Mouse (Mus musculus) C2C12 (cell line): Measurements from ENCODE around the gene Snx29. TPM values are rescaled to one million over a fixed set of nuclear protein-coding genes. Genes with fewer than 3 reads are reported as not detected.

Experiments
- H3K27me3 ChIP-seq: one replicate; pipeline ENCODE4 v1.6.1; 2011; ENCODE audit not compliant: control insufficient read depth, insufficient read depth, insufficient read length
- H3K36me3 ChIP-seq: one replicate; pipeline ENCODE4 v1.6.1; 2011; ENCODE audit not compliant: control insufficient read depth, insufficient read depth
- H3K4me3 ChIP-seq: one replicate; pipeline ENCODE4 v1.5.1; 2011; ENCODE audit warnings: mild to moderate bottlenecking, control low read depth; ENCODE audit not compliant: poor library complexity, insufficient read depth, severe bottlenecking
- H3K79me2 ChIP-seq: one replicate; pipeline ENCODE4 v1.6.1; 2011; ENCODE audit not compliant: control insufficient read depth, insufficient read depth
- H3K79me3 ChIP-seq: one replicate; pipeline ENCODE4 v1.6.1; 2011; ENCODE audit warnings: low read depth, control low read depth
- H3ac ChIP-seq: one replicate; pipeline ENCODE3; 2011; ENCODE audit warnings: low read depth; ENCODE audit not compliant: control insufficient read depth, insufficient read length
- CEBPB ChIP-seq: IDR thresholded peaks from one replicate; pipeline ENCODE4 v1.6.1; 2011; ENCODE audit warnings: low read depth, mild to moderate bottlenecking, control low read depth, moderate library complexity
- CTCF ChIP-seq: IDR thresholded peaks from one replicate; pipeline ENCODE4 v1.5.1; 2011; ENCODE audit not compliant: control insufficient read depth, insufficient read depth, insufficient read length
- FOSL1 ChIP-seq: IDR thresholded peaks from one replicate; pipeline ENCODE4 v1.8.0; 2011; ENCODE audit warnings: mild to moderate bottlenecking, low read length; ENCODE audit not compliant: poor library complexity, insufficient read depth, severe bottlenecking
- MAX ChIP-seq: IDR thresholded peaks from one replicate; pipeline ENCODE4 v1.6.1; 2011; ENCODE audit warnings: mild to moderate bottlenecking, control low read depth
- MYOD1 ChIP-seq: IDR thresholded peaks from one replicate; pipeline ENCODE4 v1.6.1; 2011; ENCODE audit warnings: low read depth; ENCODE audit not compliant: control insufficient read depth, insufficient read length
- MYOG ChIP-seq: IDR thresholded peaks from one replicate; pipeline ENCODE4 v1.6.1; 2011; ENCODE audit not compliant: control insufficient read depth, insufficient read length; ENCODE audit errors: extremely low read depth
- USF1 ChIP-seq: IDR thresholded peaks from one replicate; pipeline ENCODE4 v1.6.1; 2011; ENCODE audit warnings: low read depth, mild to moderate bottlenecking, control low read depth, moderate library complexity
- polyA plus RNA-seq: library from polyadenylated mRNA; unstranded; fragments of >200 nt; fragmentation: generic; extraction: Trizol; gene quantifications from one replicate; pipeline ENCODE4 v1.2.1, GENCODE M21; 2012; ENCODE audit warnings: missing spikeins

Gene Snx29
- polyA plus RNA-seq, 1 experiment = 0.62 TPM

GRCm38 (mm10) chr16:11774321-11774720, 451.6 kb downstream of the Snx29 start:
- H3K4me3 ChIP-seq = no peak overlapping the region
- no peaks in the 10 kb centered on the region for H3K36me3 ChIP-seq
- no peaks in the 10 kb centered on the region for H3K79me2 ChIP-seq
- H3K79me3 ChIP-seq = no peaks in the 10 kb centered on the region
- no peak for TF ChIP-seq CTCF
- no peak for TF ChIP-seq USF1
- TF ChIP-seq MAX = no peak
- TF ChIP-seq MYOD1 = no peak
- TF ChIP-seq MYOG = no peak
- no peak for TF ChIP-seq FOSL1
- TF ChIP-seq CEBPB = no peak
- no peak overlapping the region for H3ac ChIP-seq
- H3K27me3 ChIP-seq = no peaks in the 10 kb centered on the region

GRCm38 (mm10) chr16:11776528-11776927, 453.8 kb downstream of the Snx29 start:
- Histone ChIP-seq H3K36me3 (no peaks in the 10 kb centered on the region), H3K4me3 (no peak overlapping the region), H3K79me2 (no peaks in the 10 kb centered on the region), H3K27me3 (no peaks in the 10 kb centered on the region), H3ac (no peak overlapping the region), H3K79me3 (no peaks in the 10 kb centered on the region)
- no peak for TF ChIP-seq MAX
- TF ChIP-seq CTCF = no peak
- no peak for TF ChIP-seq FOSL1
- no peak for TF ChIP-seq MYOG
- TF ChIP-seq USF1 = no peak
- TF ChIP-seq CEBPB = no peak

- no peak overlapping the region for H3ac ChIP-seq
- H3K27me3 ChIP-seq = no peaks in the 10 kb centered on the region
- TF ChIP-seq FOSL1 (no peak), USF1 (no peak), MAX (no peak), CEBPB (no peak), MYOG (no peak), MYOD1 (no peak), CTCF (no peak)
- no peaks in the 10 kb centered on the region for H3K36me3 ChIP-seq
- no peaks in the 10 kb centered on the region for H3K79me3 ChIP-seq
- H3K4me3 ChIP-seq = no peak overlapping the region
- no peaks in the 10 kb centered on the region for H3K79me2 ChIP-seq
Measured at GRCm38 (mm10) chr16:11778191-11778590, 455.5 kb downstream of the Snx29 start.

- Histone ChIP-seq H3K36me3 (no peaks in the 10 kb centered on the region), H3K79me3 (no peaks in the 10 kb centered on the region), H3K27me3 (no peaks in the 10 kb centered on the region), H3K4me3 (no peak overlapping the region), H3ac (no peak overlapping the region), H3K79me2 (no peaks in the 10 kb centered on the region)
- TF ChIP-seq MYOG (no peak), FOSL1 (no peak), USF1 (no peak), CEBPB (no peak), MYOD1 (no peak), MAX (no peak), CTCF (no peak)
Measured at GRCm38 (mm10) chr16:11778715-11779460, 456.2 kb downstream of the Snx29 start.

- no peaks in the 10 kb centered on the region for H3K79me3 ChIP-seq
- H3ac ChIP-seq = no peak overlapping the region
- no peak overlapping the region for H3K4me3 ChIP-seq
- no peaks in the 10 kb centered on the region for H3K27me3 ChIP-seq
- H3K36me3 ChIP-seq = no peaks in the 10 kb centered on the region
- H3K79me2 ChIP-seq = no peaks in the 10 kb centered on the region
- no peak for TF ChIP-seq MYOG
- TF ChIP-seq MYOD1 = peak; percentile 99
Measured at GRCm38 (mm10) chr16:11782082-11782481, 459.4 kb downstream of the Snx29 start.

- H3K27me3 ChIP-seq = no peaks in the 10 kb centered on the region
- no peak overlapping the region for H3K4me3 ChIP-seq
- H3ac ChIP-seq = no peak overlapping the region
- H3K79me2 ChIP-seq = no peaks in the 10 kb centered on the region
- no peaks in the 10 kb centered on the region for H3K79me3 ChIP-seq
- TF ChIP-seq FOSL1 (no peak), MYOG (no peak)
- H3K36me3 ChIP-seq = no peaks in the 10 kb centered on the region
Measured at GRCm38 (mm10) chr16:11783337-11783736, 460.6 kb downstream of the Snx29 start.
